Mouse (Mus musculus): ENCODE data around the gene Gldc.

DNA sequence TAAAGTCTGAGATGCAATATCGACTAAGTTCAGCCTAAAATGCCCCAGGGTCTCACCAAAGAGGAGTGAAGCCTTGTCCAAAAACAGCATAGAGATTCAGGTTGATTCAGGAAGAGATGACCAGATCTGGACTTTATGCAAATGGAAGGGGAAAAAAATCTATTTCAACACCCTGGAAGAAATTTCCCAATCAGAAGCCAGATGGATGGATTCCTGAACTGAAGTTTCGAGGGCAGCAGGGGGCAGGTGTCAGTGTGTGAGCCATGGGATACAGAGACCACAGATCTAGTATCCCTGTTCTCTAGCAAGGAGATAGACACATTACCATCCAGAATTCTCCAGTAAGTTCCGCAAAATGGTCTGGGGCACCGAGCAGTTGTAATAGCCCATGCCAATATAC, 17.0 kb downstream of the Gldc start:
- TF ChIP-seq CTCF (IDR thresholded peaks at IDR 0.05; ENCODE audit: control insufficient read depth, insufficient read depth, insufficient read length) = no peak
- TF ChIP-seq USF1 (IDR thresholded peaks at IDR 0.05; ENCODE audit: low read depth) = no peak
- TF ChIP-seq CEBPB (IDR thresholded peaks at IDR 0.05; ENCODE audit: low read depth) = no peak
- no peak for TF ChIP-seq MAX (IDR thresholded peaks at IDR 0.05)
- TF ChIP-seq MYOD1 (IDR thresholded peaks at IDR 0.05; ENCODE audit: control insufficient read depth, insufficient read length, low read depth) = no peak
